Mouse (Mus musculus): ENCODE measurements around the gene Anapc7.
"Not testable (repeated sequence)": the region's sequence is repeated elsewhere in the genome, so short reads cannot be mapped to it uniquely, and the experiment has no call there.

Anapc7 gene

DNA sequence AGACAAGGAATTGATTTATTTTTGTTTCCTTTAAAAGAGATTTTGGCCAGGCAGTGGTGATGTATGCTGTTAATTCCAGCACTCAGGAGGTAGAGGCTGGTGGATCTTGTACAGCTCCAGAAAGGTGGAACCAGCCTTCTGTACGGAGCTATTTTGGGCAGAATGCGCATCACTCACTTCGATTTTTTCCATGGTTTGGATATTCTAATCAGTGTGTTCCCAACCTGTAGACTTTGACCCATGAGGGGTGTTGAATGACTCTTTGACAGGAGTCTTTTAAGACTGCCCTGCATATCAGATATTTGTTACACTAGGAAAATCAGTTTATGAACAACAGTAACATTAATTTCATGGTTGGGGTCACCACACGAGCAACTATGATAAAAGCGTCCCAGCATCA, 29.8 kb downstream of the Anapc7 start:
- DNase-seq (ENCODE audit: low spot score in 2 of 2) = no peak

DNA sequence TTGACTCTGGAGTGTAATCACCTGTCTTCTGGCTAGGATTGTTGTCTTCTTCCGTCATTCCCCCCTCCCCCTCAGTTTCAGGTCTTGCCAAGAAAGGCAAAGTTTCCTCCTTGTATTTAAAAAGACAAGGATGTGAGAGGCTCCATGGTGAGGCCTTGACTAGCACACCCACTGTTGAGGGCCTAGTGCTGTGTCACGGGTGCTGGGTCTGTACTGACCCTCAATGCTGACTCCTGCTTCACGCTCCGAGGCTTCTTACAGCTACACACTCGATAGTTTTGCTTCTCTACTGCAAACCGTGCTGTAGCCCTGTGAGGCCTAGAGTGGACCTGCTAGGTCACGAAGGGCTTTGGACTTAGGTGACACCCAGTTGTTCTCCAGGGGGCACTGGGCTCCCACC, 30.7 kb downstream of the Anapc7 start:
- no peak for DNase-seq (ENCODE audit: low spot score in 2 of 2)

DNA sequence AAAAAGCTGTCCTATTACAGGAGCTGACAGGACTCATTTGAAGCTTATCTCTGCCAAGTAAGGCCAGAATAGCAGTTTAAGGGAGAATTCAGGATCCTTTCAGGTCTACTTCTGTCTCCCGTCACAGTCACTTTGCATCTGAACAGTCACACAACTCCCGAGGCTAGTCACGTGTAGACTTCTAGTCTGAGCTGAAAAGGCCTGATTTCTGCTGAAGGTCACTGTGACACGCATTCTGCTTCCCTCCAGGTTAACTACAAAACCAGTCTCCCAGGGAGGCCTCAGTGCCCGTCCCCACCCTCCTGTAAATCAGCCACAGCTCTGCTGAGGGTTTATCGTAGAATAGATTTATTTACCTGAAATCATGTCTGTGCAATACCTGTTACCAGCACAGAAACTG, 31.7 kb downstream of the Anapc7 start:
- no peak for DNase-seq (ENCODE audit: low spot score in 2 of 2)

- no peak for DNase-seq (ENCODE audit: low spot score in 2 of 2)
Measured at GRCm38 (mm10) chr5:122454442-122454841, 32.9 kb downstream of the Anapc7 start.

GRCm38 (mm10) chr5:122454883-122455282, 33.4 kb downstream of the Anapc7 start:
- no peak for DNase-seq (ENCODE audit: low spot score in 2 of 2)

GRCm38 (mm10) chr5:122455584-122455983, 34.1 kb downstream of the Anapc7 start:
- no peak for DNase-seq (ENCODE audit: low spot score in 2 of 2)

DNA sequence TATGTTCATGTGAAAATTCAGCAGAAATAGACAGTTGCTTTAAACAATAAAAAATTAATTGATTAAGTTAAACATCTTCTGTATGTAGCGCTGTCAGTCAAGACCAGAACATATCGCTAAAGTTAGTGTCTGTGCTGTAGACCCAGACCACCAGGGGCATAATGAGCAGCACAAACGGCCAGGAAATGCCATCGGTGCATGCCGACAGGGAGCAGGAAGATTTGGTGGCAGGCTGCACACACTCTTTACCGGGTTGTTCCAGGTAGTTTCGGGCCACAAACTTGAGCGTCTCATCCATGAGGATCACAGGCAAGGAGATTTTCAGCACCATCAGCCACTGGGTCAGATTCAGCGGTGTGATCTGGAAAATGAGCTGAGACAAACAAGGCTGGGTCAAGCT, 35.6 kb downstream of the Anapc7 start:
- not testable (repeated sequence) for DNase-seq (ENCODE audit: low spot score in 2 of 2)

DNA sequence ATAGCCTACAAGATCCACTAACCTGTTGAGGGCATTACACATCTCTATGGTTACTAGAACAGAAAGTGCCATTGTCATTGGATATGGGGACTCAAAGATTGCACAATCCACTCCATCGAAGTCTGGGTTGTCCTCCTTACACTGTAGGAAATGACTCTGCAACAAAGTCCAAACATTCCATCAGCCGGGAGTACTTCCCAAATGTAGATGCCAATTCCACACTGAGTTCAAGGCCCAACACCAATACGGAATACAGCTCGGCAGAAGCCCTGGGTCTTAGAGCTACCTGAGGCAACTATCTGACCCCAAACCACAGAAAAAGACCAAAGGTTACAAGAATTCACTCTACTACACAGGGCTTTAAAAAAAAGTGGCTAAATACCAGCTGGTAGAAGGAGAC, 36.6 kb downstream of the Anapc7 start:
- DNase-seq (ENCODE audit: low spot score in 2 of 2) = no peak

GRCm38 (mm10) chr5:122459335-122459734, 37.8 kb downstream of the Anapc7 start:
- no peak for DNase-seq (ENCODE audit: low spot score in 2 of 2)

DNA sequence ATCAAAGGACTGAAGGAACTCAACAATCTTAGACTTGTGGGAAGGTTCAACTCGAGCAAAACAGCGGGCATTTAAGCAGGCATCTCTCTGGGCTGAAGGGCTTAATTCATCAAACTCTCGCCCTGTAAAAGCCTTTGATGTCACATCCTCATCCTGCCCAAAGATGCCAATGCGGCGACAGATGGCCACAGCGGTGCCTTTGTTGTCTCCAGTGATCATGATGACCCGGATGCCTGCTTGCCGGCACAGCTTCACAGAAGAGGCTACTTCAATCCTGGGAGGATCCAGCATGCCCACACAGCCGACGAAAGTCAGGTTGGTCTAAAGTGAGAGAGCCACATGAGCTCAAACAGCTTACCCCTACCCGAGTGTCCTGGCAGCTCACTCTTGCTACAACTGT, 39.2 kb downstream of the Anapc7 start:
- no peak for DNase-seq (ENCODE audit: low spot score in 2 of 2)

GRCm38 (mm10) chr5:122461431-122461830, 39.9 kb downstream of the Anapc7 start:
- no peak for DNase-seq (ENCODE audit: low spot score in 2 of 2)

DNA sequence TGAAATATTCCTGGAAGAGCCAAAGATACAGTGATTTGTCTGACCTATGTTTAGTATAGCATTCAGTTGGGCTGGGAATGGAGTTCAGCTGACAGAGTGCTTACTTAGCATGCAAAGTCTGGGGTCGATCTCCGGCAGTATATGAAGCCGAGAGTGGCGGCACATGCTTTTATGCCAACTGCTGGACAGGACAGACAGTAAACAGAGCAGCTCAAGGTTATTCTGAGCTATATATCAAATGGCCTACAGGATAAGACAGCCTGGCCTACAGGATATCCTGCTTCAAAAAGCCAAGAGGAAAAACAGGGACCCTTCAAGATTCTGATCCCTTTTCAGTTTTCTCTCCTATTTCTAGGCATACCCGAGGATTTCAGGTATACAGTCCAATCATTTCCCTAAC, 50.2 kb downstream of the Anapc7 start:
- no peak for DNase-seq (ENCODE audit: low spot score in 2 of 2)

DNA sequence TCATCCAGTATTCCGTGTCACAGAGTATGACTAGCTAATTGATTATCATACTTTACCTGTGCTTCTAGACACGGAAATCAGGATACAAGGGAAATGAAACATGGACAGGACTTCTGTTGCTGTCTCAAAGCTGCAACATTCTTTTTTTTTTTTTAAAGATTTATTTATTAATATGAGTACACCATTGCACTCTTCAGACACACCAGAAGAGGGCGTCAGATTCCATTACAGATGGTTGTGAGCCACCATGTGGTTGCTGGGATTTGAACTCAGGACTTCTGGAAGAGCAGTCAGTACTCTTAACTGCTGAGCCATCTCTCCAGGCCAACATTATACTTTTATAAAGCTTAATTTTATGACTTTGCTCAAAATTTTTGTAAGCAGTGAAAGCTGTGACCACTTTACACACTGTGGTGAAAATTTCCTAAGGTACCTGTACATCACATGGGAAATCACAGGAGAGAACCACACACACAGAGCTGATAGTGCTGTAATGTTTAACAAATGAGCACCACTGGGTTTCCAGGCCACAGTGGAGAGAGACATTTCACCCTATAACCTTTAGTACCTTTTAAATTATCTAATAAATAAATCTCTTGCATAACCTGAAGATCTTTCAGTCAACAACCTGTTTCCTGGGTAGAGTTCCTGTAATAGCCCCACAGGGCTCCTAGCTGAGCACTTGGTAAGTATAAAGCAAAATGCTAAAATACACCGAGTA, 53.3 kb downstream of the Anapc7 start:
- no peak for DNase-seq (ENCODE audit: low spot score in 2 of 2)

DNA sequence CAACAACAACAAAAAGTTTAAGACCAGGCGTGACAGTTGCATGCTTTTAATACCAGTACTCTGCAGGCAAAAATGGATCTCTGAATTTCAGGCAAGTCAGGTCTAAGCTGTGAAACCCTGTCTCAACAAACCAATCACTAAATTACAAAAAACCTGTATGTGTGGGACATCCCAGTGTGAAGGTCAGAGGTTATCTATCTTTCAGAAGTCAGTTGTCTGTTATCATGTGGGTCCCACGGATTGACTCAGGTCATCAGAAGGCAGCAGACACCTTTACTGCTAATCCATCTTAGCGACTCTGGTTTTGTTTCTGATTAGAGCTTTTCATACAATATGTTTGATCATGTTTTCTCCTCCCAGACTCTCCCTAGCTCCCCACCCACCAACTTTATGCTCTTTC, 54.6 kb downstream of the Anapc7 start:
- DNase-seq (ENCODE audit: low spot score in 2 of 2) = no peak

DNA sequence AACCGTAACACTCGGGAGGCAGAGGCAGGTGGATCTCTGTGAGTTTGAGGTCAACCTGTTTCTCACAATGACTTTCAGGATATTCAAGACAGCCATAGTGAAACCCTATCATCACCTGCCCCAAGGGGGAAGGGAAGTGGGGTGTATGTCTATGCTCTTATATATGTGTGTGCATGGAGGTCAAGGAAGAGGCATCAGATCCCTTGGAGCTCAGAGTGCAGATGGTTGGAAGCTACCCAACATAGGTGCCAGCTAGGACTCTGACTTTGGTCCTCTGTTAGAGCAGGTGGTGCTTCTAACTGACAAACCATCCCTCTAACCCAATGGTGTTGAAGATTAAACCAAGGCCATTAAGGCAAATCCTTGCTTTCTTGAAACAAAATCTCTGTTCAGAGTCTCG, 56.0 kb downstream of the Anapc7 start:
- DNase-seq (ENCODE audit: low spot score in 2 of 2) = no peak

DNA sequence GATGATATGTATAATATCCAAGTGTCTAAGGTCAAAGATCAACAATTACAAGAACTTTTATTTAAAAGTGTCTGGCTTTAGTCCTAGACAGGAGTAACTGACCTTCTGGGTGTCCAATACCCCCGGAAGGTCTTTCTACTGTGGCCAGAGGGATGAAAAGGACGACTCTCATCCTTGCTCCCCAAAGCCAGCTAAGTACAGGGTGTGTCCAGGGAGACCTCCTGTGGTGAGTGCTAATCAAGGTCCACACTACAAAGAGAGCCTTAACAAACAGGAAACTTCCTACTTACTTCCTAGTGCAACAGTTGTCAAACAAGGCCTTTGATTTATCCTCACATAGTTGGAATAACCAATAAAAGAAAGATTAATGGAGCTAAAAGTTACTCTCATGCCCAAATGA, 57.6 kb downstream of the Anapc7 start:
- no peak for DNase-seq (ENCODE audit: low spot score in 2 of 2)

GRCm38 (mm10) chr5:122481844-122482243, 60.4 kb downstream of the Anapc7 start:
- no peak for DNase-seq (ENCODE audit: low spot score in 2 of 2)

- DNase-seq (ENCODE audit: low spot score in 2 of 2) = no peak
Measured at GRCm38 (mm10) chr5:122482733-122483391, 61.4 kb downstream of the Anapc7 start.

DNA sequence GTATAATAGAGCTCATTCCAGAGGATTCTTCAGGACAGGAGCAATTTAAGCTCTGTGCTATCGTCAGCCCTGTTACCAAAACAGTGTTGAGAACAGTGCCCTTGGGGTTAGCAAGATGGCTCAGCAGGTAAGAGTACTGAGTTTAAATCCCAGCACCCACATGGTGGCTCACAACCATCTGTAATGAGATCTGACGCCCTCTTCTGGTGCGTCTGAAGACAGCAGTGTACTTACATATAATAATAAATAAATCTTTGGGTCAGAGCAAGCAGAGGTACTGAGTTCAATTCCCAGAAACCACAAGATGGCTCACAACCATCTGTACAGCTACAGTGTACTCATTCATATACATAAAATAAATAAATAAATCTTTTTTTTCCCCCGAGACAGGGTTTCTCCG, 64.8 kb downstream of the Anapc7 start:
- not testable (repeated sequence) for DNase-seq (ENCODE audit: low spot score in 2 of 2)

GRCm38 (mm10) chr5:122487825-122488224, 66.3 kb downstream of the Anapc7 start:
- no peak for DNase-seq (ENCODE audit: low spot score in 2 of 2)

- DNase-seq (ENCODE audit: low spot score in 2 of 2) = no peak
Measured at GRCm38 (mm10) chr5:122490148-122490547, 68.7 kb downstream of the Anapc7 start.

GRCm38 (mm10) chr5:122491385-122491784, 69.9 kb downstream of the Anapc7 start:
- no peak for DNase-seq (ENCODE audit: low spot score in 2 of 2)

DNA sequence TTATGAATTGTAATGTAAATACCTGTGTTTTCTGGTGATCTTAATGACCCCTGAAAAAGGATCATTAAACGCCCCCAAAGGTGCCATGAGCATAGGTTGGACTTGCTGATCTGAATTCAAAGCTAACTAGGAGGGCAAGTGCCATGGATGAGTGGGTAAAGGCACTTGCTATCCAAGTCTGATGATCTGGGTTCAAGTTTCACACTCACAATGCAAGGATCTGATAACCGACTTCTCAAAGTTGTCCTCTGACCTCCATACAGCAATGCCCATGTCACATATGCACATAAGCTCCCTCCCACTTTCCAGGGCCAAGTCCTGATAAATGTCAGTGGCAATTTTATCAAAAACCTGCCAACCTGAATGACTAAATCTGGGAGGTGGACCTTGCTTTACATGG, 71.5 kb downstream of the Anapc7 start:
- DNase-seq (ENCODE audit: low spot score in 2 of 2) = no peak

- DNase-seq (ENCODE audit: low spot score in 2 of 2) = no peak
Measured at GRCm38 (mm10) chr5:122494449-122494848, 73.0 kb downstream of the Anapc7 start.
